Mouse (Mus musculus) urinary bladder, adult 18-20 months (tissue): ENCODE data around the gene Ddx6.

Source experiments
- DNase-seq, 2 experiments: peaks; one replicate each; pipeline ENCODE4 v3.0.0; 2022; ENCODE audit warnings: low spot score in 2 of 2, mixed read lengths in 2 of 2

The Ddx6 gene

GRCm38 (mm10) chr9:44686638-44687037, 81.9 kb downstream of the Ddx6 start:
- DNase-seq, result no peak

DNA sequence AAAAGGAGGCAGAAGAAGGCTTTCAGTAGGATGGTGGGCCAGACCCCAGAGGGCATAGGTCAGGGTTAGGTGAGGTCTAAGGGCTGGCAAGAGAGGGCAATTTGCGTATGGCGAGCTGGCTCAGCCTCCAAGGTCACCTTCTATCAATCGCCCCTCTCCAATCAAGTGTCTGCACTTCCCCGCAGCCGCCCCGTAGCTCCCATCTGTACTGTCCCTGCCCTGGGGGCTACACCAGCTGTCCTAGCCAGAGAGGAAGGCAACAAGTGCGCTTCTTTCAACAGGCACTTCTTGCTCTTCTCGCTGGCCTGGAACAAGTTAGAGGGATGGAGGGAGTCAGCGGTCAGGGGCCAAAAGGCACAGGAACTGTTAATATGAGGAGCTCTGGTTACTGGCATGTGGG, 83.3 kb downstream of the Ddx6 start:
- DNase-seq, result no peak
